Mouse (Mus musculus): ENCODE data around the gene Nmrk2.

DNA sequence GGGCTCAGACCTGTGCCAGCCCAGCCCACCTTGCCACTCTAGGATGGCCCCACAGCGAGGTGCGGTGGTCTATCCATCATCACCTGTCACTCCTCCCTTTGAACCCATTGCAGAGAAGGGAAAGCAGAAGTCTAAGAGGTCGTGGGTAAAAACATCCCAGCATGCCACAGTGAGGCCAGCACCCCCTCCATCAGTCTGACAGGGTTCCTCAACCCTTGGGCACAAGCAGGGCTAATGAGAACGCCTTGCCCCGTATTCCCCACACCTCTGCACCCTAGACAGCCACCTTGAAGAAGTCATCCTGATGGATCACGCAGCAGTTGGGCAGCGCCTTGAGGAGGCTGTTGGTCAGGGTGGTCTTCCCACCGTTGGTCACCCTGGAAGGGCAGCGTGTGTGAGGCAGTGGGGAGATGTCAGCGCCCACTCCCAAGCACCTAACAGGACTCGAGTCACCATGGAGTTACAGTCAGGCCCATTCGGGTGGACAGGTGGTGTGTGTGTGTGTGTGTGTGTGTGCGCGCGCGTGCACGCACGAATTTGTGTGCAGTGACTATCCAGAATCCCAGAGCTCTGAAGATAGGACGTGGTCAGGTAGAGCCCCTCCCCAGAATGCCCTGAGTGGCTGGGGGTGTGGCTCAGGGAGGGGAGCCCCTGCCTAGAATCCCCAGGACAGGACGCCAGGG, 1.1 kb downstream of the Nmrk2 start:
- no peak for TF ChIP-seq POLR2A (IDR thresholded peaks at IDR 0.05; ENCODE audit: borderline replicate concordance, control insufficient read depth, low read depth, low read length)
- no peak for TF ChIP-seq CTCF (IDR thresholded peaks at IDR 0.05; ENCODE audit: control insufficient read depth, insufficient read depth, low read length)

Data from bone marrow, adult 2 months (tissue).